8 mouse cellular contexts compared by ENCODE assay signal in the genomic region with DNA sequence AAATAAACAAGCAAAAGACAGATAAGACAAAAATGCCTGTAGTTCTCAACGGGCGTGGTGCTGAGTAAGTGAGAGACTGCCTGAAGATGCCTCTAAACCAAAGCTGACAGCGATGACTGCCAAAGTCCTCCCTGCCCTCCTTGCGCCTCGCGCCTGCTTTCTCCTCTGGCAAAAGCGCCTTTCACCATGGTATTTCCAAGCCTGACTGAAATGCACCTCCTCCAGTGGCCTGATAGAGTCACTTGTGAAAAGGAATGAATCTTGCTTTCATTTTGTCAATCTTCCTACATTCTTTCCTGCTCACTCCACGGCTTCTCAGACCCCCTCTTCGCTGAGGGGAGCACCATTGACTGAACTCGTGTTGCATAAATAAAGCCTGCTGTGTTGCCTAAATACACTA.
DNase-seq lines count a peak whose midpoint lies in the region; ATAC-seq lines count a peak whose summit lies in the region.
"Had no signal": no experiment of that assay in that cellular context is flagged by ENCODE, and none has a peak within 500 bp of the region (broad histone marks: within the 10 kb centered on the region; RNA-seq: fewer than 3 reads in every experiment).

No protein-coding gene starts in this region.

- no peaks in the 10 kb centered on the region for H3K9me3 ChIP-seq in forebrain, embryonic 10.5 days
- no peaks in the 10 kb centered on the region for H3K9me3 ChIP-seq in midbrain, embryonic 11.5 days (ENCODE audit: control insufficient read depth, low read length)
- no peaks in the 10 kb centered on the region for H3K9me3 ChIP-seq in liver, embryonic 11.5 days (ENCODE audit: control insufficient read depth, low read length)
- H3K9me3 ChIP-seq: liver, embryonic 12.5 days had no signal

- H3K27me3 ChIP-seq in forebrain, embryonic 10.5 days (ENCODE audit: poor library complexity, severe bottlenecking): peaks cover 17% of the 10 kb centered on the region
- no peaks in the 10 kb centered on the region for H3K27me3 ChIP-seq in midbrain, embryonic 11.5 days (ENCODE audit: control insufficient read depth, insufficient read depth, low read length)
- no peaks in the 10 kb centered on the region for H3K27me3 ChIP-seq in liver, embryonic 11.5 days (replicated peaks; ENCODE audit: control insufficient read depth, insufficient read depth, low read length)
- H3K27me3 ChIP-seq: liver, embryonic 12.5 days had no signal

- 32% methylated on average over 10 of the region's 10 CpGs for WGBS in forebrain, embryonic 10.5 days
- WGBS in midbrain, embryonic 11.5 days: 18% methylated on average over 10 of the region's 10 CpGs
- WGBS in liver, embryonic 11.5 days: 35% methylated on average over 10 of the region's 10 CpGs

- no peak overlapping the region for H3K4me3 ChIP-seq in forebrain, embryonic 10.5 days
- no peak overlapping the region for H3K4me3 ChIP-seq in midbrain, embryonic 11.5 days (ENCODE audit: low read depth, low read length)
- no peak overlapping the region for H3K4me3 ChIP-seq in liver, embryonic 11.5 days (ENCODE audit: low read depth, low read length)
- H3K4me3 ChIP-seq: liver, embryonic 12.5 days had no signal

- peak; percentile 7 for DNase-seq in thymus, postnatal 4 days
- no peak for DNase-seq in thymus, postnatal 36 days
- peak; percentile 25 for DNase-seq in forebrain, embryonic 10.5 days (ENCODE audit: extremely low spot score, low spot score)
- peak; percentile 92 for DNase-seq in midbrain, embryonic 11.5 days (ENCODE audit: low spot score, missing footprints)
- no peak for DNase-seq in adrenal gland, postnatal 14 days
- DNase-seq in liver, embryonic 11.5 days (ENCODE audit: low spot score): no peak

- H3K4me1 ChIP-seq in forebrain, embryonic 10.5 days: peaks cover 28% of the 10 kb centered on the region
- H3K4me1 ChIP-seq in midbrain, embryonic 11.5 days (ENCODE audit: control insufficient read depth, insufficient read depth, low read length): peaks cover 16% of the 10 kb centered on the region
- no peaks in the 10 kb centered on the region for H3K4me1 ChIP-seq in liver, embryonic 11.5 days (replicated peaks; ENCODE audit: control insufficient read depth, insufficient read depth, low read length)
- H3K4me1 ChIP-seq: liver, embryonic 12.5 days had no signal

- ATAC-seq in midbrain, embryonic 11.5 days (ENCODE audit: low FRiP score): no peak
- no peak for ATAC-seq in megakaryocyte-erythroid progenitor cell, adult 5-6 weeks (replicated peaks; ENCODE audit: low FRiP score, low TSS enrichment, poor library complexity, severe bottlenecking)
- no peak for ATAC-seq in liver, embryonic 11.5 days (replicated peaks; ENCODE audit: low FRiP score)
- ATAC-seq: liver, embryonic 12.5 days had no signal

- peak overlapping the region; percentile 15; the same call in 1 of the 2 replicates for H3K4me2 ChIP-seq in midbrain, embryonic 11.5 days
- H3K4me2 ChIP-seq in liver, embryonic 11.5 days: no peak overlapping the region
- H3K4me2 ChIP-seq: liver, embryonic 12.5 days had no signal

- peak overlapping the region; percentile 77 for H3K27ac ChIP-seq in forebrain, embryonic 10.5 days
- H3K27ac ChIP-seq in midbrain, embryonic 11.5 days (ENCODE audit: low read depth, low read length): peak overlapping the region; percentile 57
- H3K27ac ChIP-seq in liver, embryonic 11.5 days (ENCODE audit: low read depth, low read length): no peak overlapping the region
- H3K27ac ChIP-seq: liver, embryonic 12.5 days had no signal

- 0 out of 2 replicates have a peak overlapping the region, but pooled peaks have one; percentile 22 for H3K9ac ChIP-seq in midbrain, embryonic 11.5 days (ENCODE audit: low read length)
- H3K9ac ChIP-seq in liver, embryonic 11.5 days (ENCODE audit: low read depth, low read length): no peak overlapping the region
- H3K9ac ChIP-seq: liver, embryonic 12.5 days had no signal

- no peaks in the 10 kb centered on the region for H3K36me3 ChIP-seq in forebrain, embryonic 10.5 days (replicated peaks)
- H3K36me3 ChIP-seq in midbrain, embryonic 11.5 days (ENCODE audit: control insufficient read depth, insufficient read depth, low read length): no peaks in the 10 kb centered on the region
- H3K36me3 ChIP-seq in liver, embryonic 11.5 days (ENCODE audit: control insufficient read depth, insufficient read depth, low read length): no peaks in the 10 kb centered on the region
- H3K36me3 ChIP-seq: liver, embryonic 12.5 days had no signal

Comparison
In these comparisons a context has a peak if more than half of its experiments do, and no peak if none do; other contexts are left out.
1. DNase-seq: peak in thymus, postnatal 4 days (single experiment), forebrain, embryonic 10.5 days (single experiment) and midbrain, embryonic 11.5 days (single experiment); none in thymus, postnatal 36 days (0 of 2), adrenal gland, postnatal 14 days (single experiment) and liver, embryonic 11.5 days (single experiment).